Mouse (Mus musculus) neural tube, embryonic 15.5 days (tissue): Measurements from ENCODE around the gene Afdn. TPM values are rescaled to one million over a fixed set of nuclear protein-coding genes. Genes with fewer than 3 reads are reported as not detected.
"Not testable (repeated sequence)": the region's sequence is repeated elsewhere in the genome, so short reads cannot be mapped to it uniquely, and the experiment has no call there.

Source experiments
- ATAC-seq: fragments of 200-750 bp; cut with Nextera tagmentation; 2 replicates; pipeline ENCODE4 v1.8.0; 2017; ENCODE audit warnings: mild to moderate bottlenecking, moderate TSS enrichment, moderate library complexity; ENCODE audit not compliant: low FRiP score
- H3K27ac ChIP-seq: fragments of 300-500 bp; sonication (generic); replicated peaks from 2 replicates; pipeline ENCODE4 v1.5.1; 2015; ENCODE audit warnings: mild to moderate bottlenecking, inconsistent platforms
- H3K27me3 ChIP-seq: fragments of 300-500 bp; sonication (generic); replicated peaks from 2 replicates; pipeline ENCODE4 v1.6.1; 2015; ENCODE audit warnings: inconsistent platforms
- H3K36me3 ChIP-seq: fragments of 300-500 bp; sonication (generic); 2 replicates; pipeline ENCODE4 v1.6.1; 2015; ENCODE audit warnings: inconsistent platforms
- H3K4me1 ChIP-seq: fragments of 300-500 bp; sonication (generic); 2 replicates; pipeline ENCODE4 v1.6.1; 2015; ENCODE audit warnings: inconsistent platforms
- H3K4me2 ChIP-seq: fragments of 300-500 bp; sonication (generic); 2 replicates; pipeline ENCODE4 v1.6.1; 2015; ENCODE audit warnings: inconsistent platforms, mild to moderate bottlenecking, moderate library complexity
- H3K4me3 ChIP-seq: fragments of 300-500 bp; sonication (generic); replicated peaks from 2 replicates; pipeline ENCODE4 v1.5.1; 2015; ENCODE audit warnings: mild to moderate bottlenecking, inconsistent platforms
- H3K9ac ChIP-seq: fragments of 300-500 bp; sonication (generic); replicated peaks from 2 replicates; pipeline ENCODE4 v1.6.1; 2015; ENCODE audit warnings: mild to moderate bottlenecking, inconsistent platforms
- H3K9me3 ChIP-seq: fragments of 300-500 bp; sonication (generic); replicated peaks from 2 replicates; pipeline ENCODE4 v1.6.1; 2016; ENCODE audit warnings: inconsistent platforms
- WGBS: fragments of 180-500 bp; shearing (Covaris S2); methylation state at CpG from one replicate; pipeline ENCODE4 v1.1.7; 2015; ENCODE audit warnings: mixed read lengths; 5-methylcytosine and 5-hydroxymethylcytosine counted together
- polyA plus RNA-seq: library from polyadenylated mRNA; unstranded; fragments of >200 nt; fragmentation: Nextera tagmentation; extraction: Ambion mirVana; gene quantifications from 2 replicates; pipeline ENCODE4 v1.2.1, GENCODE M21; 2015

Afdn gene
- polyA plus RNA-seq, 1 experiment from 2014 or later = 124 TPM

- H3K4me2 ChIP-seq = no peak overlapping the region
- no peaks in the 10 kb centered on the region for H3K9me3 ChIP-seq
- H3K4me1 ChIP-seq = peaks cover 14% of the 10 kb centered on the region
- 76% methylated on average over 4 of the region's 4 CpGs for WGBS
- H3K9ac ChIP-seq = no peak overlapping the region
- no peak for ATAC-seq
- no peaks in the 10 kb centered on the region for H3K36me3 ChIP-seq
- no peaks in the 10 kb centered on the region for H3K27me3 ChIP-seq
- no peak overlapping the region for H3K27ac ChIP-seq
- no peak overlapping the region for H3K4me3 ChIP-seq
These were observed 6.4 kb upstream of the Afdn start for GRCm38 (mm10) chr17:13753918-13754317.

DNA sequence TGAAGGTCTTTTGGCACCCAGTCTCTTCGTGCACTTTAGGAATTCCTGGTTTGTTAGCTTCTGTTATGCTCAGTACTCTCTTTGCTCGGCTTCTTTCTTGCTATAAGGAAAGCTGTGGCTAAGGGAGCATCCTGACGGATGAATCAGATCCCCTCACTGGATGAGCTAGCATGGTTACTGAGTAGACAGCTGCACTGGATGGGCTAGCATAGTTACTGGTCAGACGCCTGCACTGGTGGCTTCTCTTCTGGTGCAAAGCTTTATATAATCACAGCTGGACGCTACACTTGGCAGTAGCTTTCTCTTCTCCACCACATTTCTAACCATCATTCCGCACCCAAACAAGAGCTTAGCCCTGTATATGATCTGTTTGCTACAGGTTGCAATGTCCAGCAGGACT is 5.4 kb upstream of the Afdn start:
- no peak overlapping the region for H3K9ac ChIP-seq
- WGBS = 76% methylated on average over 6 of the region's 6 CpGs
- no peak overlapping the region for H3K4me3 ChIP-seq
- H3K36me3 ChIP-seq = no peaks in the 10 kb centered on the region
- no peak for ATAC-seq
- H3K27me3 ChIP-seq = no peaks in the 10 kb centered on the region
- no peak overlapping the region for H3K27ac ChIP-seq
- no peak overlapping the region for H3K4me2 ChIP-seq
- H3K4me1 ChIP-seq = peaks cover 14% of the 10 kb centered on the region
- no peaks in the 10 kb centered on the region for H3K9me3 ChIP-seq

GRCm38 (mm10) chr17:13758586-13758985 is 1.8 kb upstream of the Afdn start:
- WGBS = 56% methylated on average over 7 of the region's 7 CpGs
- Histone ChIP-seq H3K4me2 (peak overlapping the region; percentile 85), H3K27me3 (no peaks in the 10 kb centered on the region), H3K27ac (peak overlapping the region; percentile 98), H3K9ac (peak overlapping the region; percentile 94), H3K9me3 (no peaks in the 10 kb centered on the region), H3K4me1 (peaks cover 23% of the 10 kb centered on the region), H3K36me3 (no peaks in the 10 kb centered on the region), H3K4me3 (peak overlapping the region; percentile 93)
- no peak for ATAC-seq

GRCm38 (mm10) chr17:13759156-13759852 is 1.0 kb upstream of the Afdn start:
- peak overlapping the region; percentile 93 for H3K4me3 ChIP-seq
- peak overlapping the region; percentile 85 for H3K4me2 ChIP-seq
- no peaks in the 10 kb centered on the region for H3K36me3 ChIP-seq
- H3K27me3 ChIP-seq = no peaks in the 10 kb centered on the region
- peak overlapping the region; percentile 94 for H3K9ac ChIP-seq
- 3% methylated on average over 13 of the region's 13 CpGs for WGBS
- peak; percentile 31; the same call in 1 of the 2 replicates for ATAC-seq
- peaks cover 23% of the 10 kb centered on the region for H3K4me1 ChIP-seq
- no peaks in the 10 kb centered on the region for H3K9me3 ChIP-seq
- peak overlapping the region; percentile 98 for H3K27ac ChIP-seq

- no peaks in the 10 kb centered on the region for H3K27me3 ChIP-seq
- peak overlapping the region; percentile 93 for H3K4me3 ChIP-seq
- peak overlapping the region; percentile 94 for H3K9ac ChIP-seq
- no peaks in the 10 kb centered on the region for H3K9me3 ChIP-seq
- WGBS = under 1% methylated on average over 37 of the region's 72 CpGs
- peaks cover 32% of the 10 kb centered on the region for H3K4me1 ChIP-seq
- H3K4me2 ChIP-seq = peak overlapping the region; percentile 85
- H3K27ac ChIP-seq = peak overlapping the region; percentile 98
- no peaks in the 10 kb centered on the region for H3K36me3 ChIP-seq
- peak; percentile 35 for ATAC-seq
These were observed 388 bp downstream of the Afdn start for GRCm38 (mm10) chr17:13760675-13761178.

- under 1% methylated on average over 74 of the region's 74 CpGs for WGBS
- H3K4me1 ChIP-seq = peaks cover 34% of the 10 kb centered on the region
- peak; percentile 26 for ATAC-seq
These were observed 1.0 kb downstream of the Afdn start, which contains the start of gene Tcte2 for GRCm38 (mm10) chr17:13761179-13761913. Gene Tcte2 (minus strand): TSS chr17:13761825.

GRCm38 (mm10) chr17:13763819-13764218 is 3.5 kb downstream of the Afdn start:
- no peak overlapping the region for H3K4me3 ChIP-seq
- no peak for ATAC-seq
- no peaks in the 10 kb centered on the region for H3K9me3 ChIP-seq
- no peaks in the 10 kb centered on the region for H3K36me3 ChIP-seq
- no peak overlapping the region for H3K27ac ChIP-seq
- H3K4me1 ChIP-seq = peaks cover 20% of the 10 kb centered on the region
- no peak overlapping the region for H3K4me2 ChIP-seq
- 69% methylated on average over 1 of the region's 1 CpGs for WGBS
- no peaks in the 10 kb centered on the region for H3K27me3 ChIP-seq
- H3K9ac ChIP-seq = no peak overlapping the region

More at GRCm38 (mm10) chr17:13761179-13761913, 1.0 kb downstream of the Afdn start, which contains the start of gene Tcte2:
- Histone ChIP-seq H3K4me3 (peak within 1 kb of the TSS; percentile 93), H3K36me3 (no peaks in the 10 kb centered on the region), H3K9ac (peak within 1 kb of the TSS; percentile 94), H3K9me3 (no peaks in the 10 kb centered on the region), H3K27me3 (no peaks in the 10 kb centered on the region), H3K27ac (peak within 1 kb of the TSS; percentile 98), H3K4me2 (peak within 1 kb of the TSS; percentile 85)

GRCm38 (mm10) chr17:13764911-13765310 is 4.6 kb downstream of the Afdn start:
- not testable (repeated sequence) for H3K4me2 ChIP-seq, H3K27ac ChIP-seq, ATAC-seq, H3K36me3 ChIP-seq, H3K9ac ChIP-seq, H3K9me3 ChIP-seq, H3K4me3 ChIP-seq, H3K27me3 ChIP-seq
- peaks cover 20% of the 10 kb centered on the region for H3K4me1 ChIP-seq
- 80% methylated on average over 2 of the region's 2 CpGs for WGBS

GRCm38 (mm10) chr17:13768531-13768930 is 8.2 kb downstream of the Afdn start:
- Histone ChIP-seq H3K4me2 (no peak overlapping the region), H3K9me3 (no peaks in the 10 kb centered on the region), H3K9ac (no peak overlapping the region), H3K4me3 (no peak overlapping the region), H3K4me1 (peaks cover 11% of the 10 kb centered on the region; the same call in 1 of the 2 replicates), H3K36me3 (no peaks in the 10 kb centered on the region), H3K27me3 (no peaks in the 10 kb centered on the region), H3K27ac (no peak overlapping the region)
- 95% methylated on average over 1 of the region's 1 CpGs for WGBS
- ATAC-seq = no peak

- no peak overlapping the region for H3K4me2 ChIP-seq
- H3K9ac ChIP-seq = no peak overlapping the region
- H3K27ac ChIP-seq = no peak overlapping the region
- H3K27me3 ChIP-seq = no peaks in the 10 kb centered on the region
- H3K4me1 ChIP-seq = peaks cover 11% of the 10 kb centered on the region; the same call in 1 of the 2 replicates
- no peaks in the 10 kb centered on the region for H3K9me3 ChIP-seq
- WGBS = 93% methylated on average over 3 of the region's 3 CpGs
- ATAC-seq = no peak
- H3K36me3 ChIP-seq = no peaks in the 10 kb centered on the region
- no peak overlapping the region for H3K4me3 ChIP-seq
These were observed 8.9 kb downstream of the Afdn start for GRCm38 (mm10) chr17:13769256-13769655.

DNA sequence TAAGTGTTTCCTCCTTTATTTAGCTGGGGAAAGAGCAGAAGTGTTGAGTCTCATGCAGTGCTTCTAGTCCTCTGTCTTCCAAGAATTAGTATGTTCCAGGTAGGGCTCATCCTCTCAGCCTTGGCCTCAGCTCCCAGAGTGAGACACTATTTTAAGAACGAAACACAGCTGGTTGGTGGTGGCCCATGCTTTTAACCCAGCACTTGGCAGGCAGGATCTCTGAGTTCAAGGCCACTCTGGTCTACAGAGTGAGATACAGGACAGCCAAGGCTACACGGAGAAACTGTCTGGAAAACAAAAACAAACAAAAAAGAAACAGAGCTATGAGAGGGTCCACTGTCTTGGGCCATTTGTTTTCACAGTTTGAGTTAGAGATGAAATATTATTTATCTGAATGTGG is 17.3 kb downstream of the Afdn start:
- no peaks in the 10 kb centered on the region for H3K27me3 ChIP-seq
- WGBS = 92% methylated on average over 2 of the region's 2 CpGs
- H3K4me2 ChIP-seq = no peak overlapping the region
- H3K9ac ChIP-seq = no peak overlapping the region
- ATAC-seq = no peak
- H3K9me3 ChIP-seq = no peaks in the 10 kb centered on the region
- H3K4me1 ChIP-seq = no peaks in the 10 kb centered on the region
- no peaks in the 10 kb centered on the region for H3K36me3 ChIP-seq
- H3K4me3 ChIP-seq = no peak overlapping the region
- H3K27ac ChIP-seq = no peak overlapping the region

DNA sequence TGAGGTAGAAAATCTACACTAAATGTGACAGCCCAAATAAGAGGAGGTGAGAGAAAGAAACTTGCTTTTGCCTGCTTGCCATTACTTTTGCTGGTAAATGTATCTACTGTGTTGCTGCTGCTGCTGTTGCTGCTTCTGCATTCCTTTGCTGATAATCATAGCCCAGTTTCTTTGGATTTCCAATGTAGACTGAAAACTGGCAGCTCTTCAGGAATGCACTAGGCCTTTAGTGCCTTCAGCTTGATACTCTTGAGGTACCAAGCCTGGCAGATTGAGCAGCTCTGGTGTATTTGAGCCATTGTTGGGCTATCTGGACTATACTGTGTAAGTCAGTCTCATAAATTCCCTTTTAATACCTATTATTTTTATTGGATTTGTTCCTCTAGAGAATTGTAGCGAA is 18.5 kb downstream of the Afdn start:
- Histone ChIP-seq H3K4me3 (no peak overlapping the region), H3K9ac (no peak overlapping the region), H3K9me3 (no peaks in the 10 kb centered on the region), H3K27me3 (no peaks in the 10 kb centered on the region), H3K4me2 (no peak overlapping the region), H3K27ac (no peak overlapping the region), H3K36me3 (no peaks in the 10 kb centered on the region), H3K4me1 (no peaks in the 10 kb centered on the region; the same call in 1 of the 2 replicates)
- 87% methylated on average over 1 of the region's 1 CpGs for WGBS
- no peak for ATAC-seq
